ENCODE assay signal across 22 mouse cellular contexts in genomic region chrX:95437236-95437635, GRCm38 (mm10). TPM values are rescaled to one million over a fixed set of nuclear protein-coding genes. Genes with fewer than 3 reads are reported as not detected.
DNase-seq lines count a peak whose midpoint lies in the region; ATAC-seq and TF ChIP-seq lines count a peak whose summit lies in the region.
"Had no signal": no experiment of that assay in that cellular context is flagged by ENCODE, and none has a peak within 500 bp of the region (broad histone marks: within the 10 kb centered on the region; RNA-seq: fewer than 3 reads in every experiment).

No protein-coding gene starts in this region.

- DNase-seq in forebrain, postnatal 0 days = peak; percentile 13
- no peak for DNase-seq in forebrain, embryonic 10.5 days (ENCODE audit: extremely low spot score, low spot score)
- peak; percentile 43 for DNase-seq in lung, postnatal 10 days
- DNase-seq in lung, postnatal 4 days = no peak
- peak; percentile 67 for DNase-seq in adipocyte (ENCODE audit: low spot score)
- DNase-seq in gastrocnemius, postnatal 25 days = peak; percentile 57
- DNase-seq in hindbrain, embryonic 10.5 days (ENCODE audit: low spot score) = no peak
- DNase-seq in layer of hippocampus, adult 9-11 months = no peak
- DNase-seq: adrenal gland, adult 2 months; cerebellum, adult 9-11 months; kidney, adult 2 months; kidney, postnatal 14 days; lung, adult 18-20 months; thymus, adult 18-20 months had no signal

- H3K27ac ChIP-seq in forebrain, postnatal 0 days (ENCODE audit: low read depth, low read length) = no peak overlapping the region
- H3K27ac ChIP-seq in forebrain, embryonic 10.5 days = no peak overlapping the region
- H3K27ac ChIP-seq in hindbrain, embryonic 10.5 days = no peak overlapping the region
- H3K27ac ChIP-seq: embryonic facial prominence, embryonic 12.5 days; hindbrain, embryonic 12.5 days; limb, embryonic 10.5 days; midbrain, embryonic 12.5 days had no signal

- no peaks in the 10 kb centered on the region for H3K36me3 ChIP-seq in forebrain, postnatal 0 days (ENCODE audit: insufficient read depth)
- H3K36me3 ChIP-seq in forebrain, embryonic 10.5 days (replicated peaks) = peaks cover 12% of the 10 kb centered on the region
- peaks cover 6% of the 10 kb centered on the region; the same call in 1 of the 2 replicates for H3K36me3 ChIP-seq in hindbrain, embryonic 10.5 days
- H3K36me3 ChIP-seq: embryonic facial prominence, embryonic 12.5 days; hindbrain, embryonic 12.5 days; limb, embryonic 10.5 days; midbrain, embryonic 12.5 days had no signal

- no peaks in the 10 kb centered on the region for H3K9me3 ChIP-seq in forebrain, postnatal 0 days (ENCODE audit: low read length)
- no peaks in the 10 kb centered on the region for H3K9me3 ChIP-seq in forebrain, embryonic 10.5 days
- no peaks in the 10 kb centered on the region for H3K9me3 ChIP-seq in hindbrain, embryonic 10.5 days
- H3K9me3 ChIP-seq: embryonic facial prominence, embryonic 12.5 days; hindbrain, embryonic 12.5 days; limb, embryonic 10.5 days; midbrain, embryonic 12.5 days had no signal

- no peak overlapping the region for H3K9ac ChIP-seq in forebrain, postnatal 0 days
- H3K9ac ChIP-seq: embryonic facial prominence, embryonic 12.5 days; hindbrain, embryonic 12.5 days; midbrain, embryonic 12.5 days had no signal

- no peak for TF ChIP-seq CTCF in forebrain, postnatal 0 days (IDR thresholded peaks at IDR 0.05; ENCODE audit: low read depth)

- no peak overlapping the region for H3K4me2 ChIP-seq in forebrain, postnatal 0 days (ENCODE audit: low read depth)
- H3K4me2 ChIP-seq: embryonic facial prominence, embryonic 12.5 days; hindbrain, embryonic 12.5 days; liver, embryonic 11.5 days; midbrain, embryonic 12.5 days had no signal

- H3K4me1 ChIP-seq in forebrain, postnatal 0 days (ENCODE audit: insufficient read depth) = 0 out of 2 replicates have a peak, but pooled peaks cover 3% of the 10 kb centered on the region
- H3K4me1 ChIP-seq in forebrain, embryonic 10.5 days = peaks cover 11% of the 10 kb centered on the region
- H3K4me1 ChIP-seq in hindbrain, embryonic 10.5 days (replicated peaks) = peaks cover 2% of the 10 kb centered on the region; the same call in 1 of the 2 replicates
- H3K4me1 ChIP-seq: embryonic facial prominence, embryonic 12.5 days; limb, embryonic 10.5 days had no signal

- 86% methylated on average over 1 of the region's 1 CpGs for WGBS in forebrain, postnatal 0 days
- WGBS in forebrain, embryonic 10.5 days = 100% methylated on average over 1 of the region's 1 CpGs
- WGBS in hindbrain, embryonic 10.5 days = 92% methylated on average over 1 of the region's 1 CpGs

- no peaks in the 10 kb centered on the region for H3K27me3 ChIP-seq in forebrain, postnatal 0 days (ENCODE audit: insufficient read depth, low read length)
- H3K27me3 ChIP-seq in forebrain, embryonic 10.5 days (ENCODE audit: poor library complexity, severe bottlenecking) = no peaks in the 10 kb centered on the region
- H3K27me3 ChIP-seq in hindbrain, embryonic 10.5 days (ENCODE audit: insufficient read depth, poor library complexity, severe bottlenecking) = no peaks in the 10 kb centered on the region
- H3K27me3 ChIP-seq: CH12.LX; embryonic facial prominence, embryonic 12.5 days; hindbrain, embryonic 12.5 days; midbrain, embryonic 12.5 days had no signal

- H3K4me3 ChIP-seq in forebrain, postnatal 0 days (ENCODE audit: low read depth, low read length) = no peak overlapping the region
- no peak overlapping the region for H3K4me3 ChIP-seq in forebrain, embryonic 10.5 days
- H3K4me3 ChIP-seq in hindbrain, embryonic 10.5 days = no peak overlapping the region
- H3K4me3 ChIP-seq: embryonic facial prominence, embryonic 12.5 days; erythroblast, embryonic 14.5 days; hindbrain, embryonic 12.5 days; limb, embryonic 10.5 days; midbrain, embryonic 12.5 days had no signal

- ATAC-seq in forebrain, postnatal 0 days = no peak
- ATAC-seq: forebrain, embryonic 14.5 days had no signal

RNA-seq across cellular contexts. Expression of gene Amer1, which starts 7.4 kb away (rescaled TPM):
- total RNA-seq in forebrain, postnatal 0 days (2014; rRNA removed) = 16.8 and 18.1 TPM in 2 replicates
- 7.1 and 11.3 TPM in 2 replicates for polyA plus RNA-seq in forebrain, postnatal 0 days (2015; fragmentation: Nextera tagmentation; extraction: Ambion mirVana)
- polyA plus RNA-seq in forebrain, embryonic 10.5 days (2016; fragmentation: Nextera tagmentation; extraction: Ambion mirVana) = 9.9 and 10.4 TPM in 2 replicates
- total RNA-seq in gastrocnemius, postnatal 25 days (2021) = 1 to 10 TPM; 4.2 to 6.1 TPM
- polyA plus RNA-seq in hindbrain, embryonic 10.5 days (2016; fragmentation: Nextera tagmentation; extraction: Ambion mirVana) = 8.3 and 9.6 TPM in 2 replicates

Comparison
In these comparisons a context has a peak if more than half of its experiments do, and no peak if none do; other contexts are left out.
1. DNase-seq: peak in forebrain, postnatal 0 days (single experiment), lung, postnatal 10 days (single experiment), adipocyte (single experiment) and gastrocnemius, postnatal 25 days (single experiment); none in forebrain, embryonic 10.5 days (single experiment), lung, postnatal 4 days (0 of 2), hindbrain, embryonic 10.5 days (single experiment) and layer of hippocampus, adult 9-11 months (single experiment).